Mouse (Mus musculus): ENCODE results near the gene Celf5. TPM values are rescaled to one million over a fixed set of nuclear protein-coding genes. Genes with fewer than 3 reads are reported as not detected.
A peak's percentile ranks its signal among the peaks of the same experiment; 100 is the strongest.

The Celf5 gene
- polyA plus RNA-seq, 1 experiment, result 3.3 TPM

- Histone ChIP-seq H3K4me3 (ENCODE audit: low read depth, low read length) (peak overlapping the region; percentile 59), H3K27me3 (ENCODE audit: control insufficient read depth, insufficient read depth, low read length) (peaks cover 8% of the 10 kb centered on the region), H3K27ac (ENCODE audit: insufficient read depth, low read depth, low read length) (peak overlapping the region; percentile 94), H3K36me3 (ENCODE audit: control insufficient read depth, insufficient read depth, low read length) (no peaks in the 10 kb centered on the region), H3K4me1 (ENCODE audit: control insufficient read depth, insufficient read depth, insufficient read length, low read length) (peaks cover 57% of the 10 kb centered on the region)
- WGBS, result 3% methylated on average over 33 of the region's 33 CpGs
- TF ChIP-seq CTCF (IDR thresholded peaks at IDR 0.05; ENCODE audit: extremely low read depth, insufficient read length, insufficient replicate concordance, low read depth, low read length), result no peak
- TF ChIP-seq POLR2A (IDR thresholded peaks at IDR 0.05; ENCODE audit: low read depth, low read length), result no peak
Observed at GRCm38 (mm10) chr10:81464405-81465264, 17.9 kb downstream of the Celf5 start.

GRCm38 (mm10) chr10:81463531-81463930 is 19.0 kb downstream of the Celf5 start:
- TF ChIP-seq CTCF (IDR thresholded peaks at IDR 0.05; ENCODE audit: extremely low read depth, insufficient read length, insufficient replicate concordance, low read depth, low read length) (no peak), POLR2A (IDR thresholded peaks at IDR 0.05; ENCODE audit: low read depth, low read length) (no peak)
- Histone ChIP-seq H3K27ac (ENCODE audit: insufficient read depth, low read depth, low read length) (no peak overlapping the region), H3K4me1 (ENCODE audit: control insufficient read depth, insufficient read depth, insufficient read length, low read length) (peaks cover 53% of the 10 kb centered on the region), H3K36me3 (ENCODE audit: control insufficient read depth, insufficient read depth, low read length) (no peaks in the 10 kb centered on the region), H3K27me3 (ENCODE audit: control insufficient read depth, insufficient read depth, low read length) (peaks cover 8% of the 10 kb centered on the region), H3K4me3 (ENCODE audit: low read depth, low read length) (peak overlapping the region; percentile 59)
- WGBS, result 44% methylated on average over 4 of the region's 4 CpGs

GRCm38 (mm10) chr10:81462917-81463316 is 19.6 kb downstream of the Celf5 start:
- Histone ChIP-seq H3K27me3 (ENCODE audit: control insufficient read depth, insufficient read depth, low read length) (peaks cover 8% of the 10 kb centered on the region), H3K4me3 (ENCODE audit: low read depth, low read length) (no peak overlapping the region), H3K36me3 (ENCODE audit: control insufficient read depth, insufficient read depth, low read length) (no peaks in the 10 kb centered on the region), H3K27ac (ENCODE audit: insufficient read depth, low read depth, low read length) (no peak overlapping the region), H3K4me1 (ENCODE audit: control insufficient read depth, insufficient read depth, insufficient read length, low read length) (peaks cover 47% of the 10 kb centered on the region)
- no peak for TF ChIP-seq POLR2A (IDR thresholded peaks at IDR 0.05; ENCODE audit: low read depth, low read length)
- no peak for TF ChIP-seq CTCF (IDR thresholded peaks at IDR 0.05; ENCODE audit: extremely low read depth, insufficient read length, insufficient replicate concordance, low read depth, low read length)
- 73% methylated on average over 7 of the region's 7 CpGs for WGBS

DNA sequence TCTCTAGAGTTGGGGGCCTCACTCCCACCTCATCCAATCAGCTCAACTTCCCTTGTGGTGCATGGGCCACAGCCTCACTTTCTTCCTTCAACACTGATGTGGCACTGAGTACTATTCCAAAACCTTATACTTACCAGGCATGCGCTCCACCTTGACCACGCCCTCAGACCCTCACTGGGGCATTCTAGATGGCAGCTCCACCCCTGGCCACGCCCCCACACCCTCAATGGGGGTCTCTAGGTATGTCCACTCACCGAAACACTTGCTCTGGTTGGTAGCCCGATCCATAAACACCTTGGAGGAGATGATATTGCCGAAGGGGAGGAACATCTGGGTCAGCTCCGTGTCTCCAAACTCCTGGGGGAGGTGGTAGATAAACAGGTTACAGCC is 20.1 kb downstream of the Celf5 start:
- no peaks in the 10 kb centered on the region for H3K36me3 ChIP-seq (ENCODE audit: control insufficient read depth, insufficient read depth, low read length)
- peaks cover 42% of the 10 kb centered on the region for H3K4me1 ChIP-seq (ENCODE audit: control insufficient read depth, insufficient read depth, insufficient read length, low read length)
- no peak for TF ChIP-seq CTCF (IDR thresholded peaks at IDR 0.05; ENCODE audit: extremely low read depth, insufficient read length, insufficient replicate concordance, low read depth, low read length)
- TF ChIP-seq POLR2A (IDR thresholded peaks at IDR 0.05; ENCODE audit: low read depth, low read length), result no peak
- WGBS, result 38% methylated on average over 7 of the region's 7 CpGs
- peak overlapping the region; percentile 50 for H3K4me3 ChIP-seq (ENCODE audit: low read depth, low read length)
- H3K27me3 ChIP-seq (ENCODE audit: control insufficient read depth, insufficient read depth, low read length), result peaks cover 8% of the 10 kb centered on the region
- no peak overlapping the region for H3K27ac ChIP-seq (ENCODE audit: insufficient read depth, low read depth, low read length)

DNA sequence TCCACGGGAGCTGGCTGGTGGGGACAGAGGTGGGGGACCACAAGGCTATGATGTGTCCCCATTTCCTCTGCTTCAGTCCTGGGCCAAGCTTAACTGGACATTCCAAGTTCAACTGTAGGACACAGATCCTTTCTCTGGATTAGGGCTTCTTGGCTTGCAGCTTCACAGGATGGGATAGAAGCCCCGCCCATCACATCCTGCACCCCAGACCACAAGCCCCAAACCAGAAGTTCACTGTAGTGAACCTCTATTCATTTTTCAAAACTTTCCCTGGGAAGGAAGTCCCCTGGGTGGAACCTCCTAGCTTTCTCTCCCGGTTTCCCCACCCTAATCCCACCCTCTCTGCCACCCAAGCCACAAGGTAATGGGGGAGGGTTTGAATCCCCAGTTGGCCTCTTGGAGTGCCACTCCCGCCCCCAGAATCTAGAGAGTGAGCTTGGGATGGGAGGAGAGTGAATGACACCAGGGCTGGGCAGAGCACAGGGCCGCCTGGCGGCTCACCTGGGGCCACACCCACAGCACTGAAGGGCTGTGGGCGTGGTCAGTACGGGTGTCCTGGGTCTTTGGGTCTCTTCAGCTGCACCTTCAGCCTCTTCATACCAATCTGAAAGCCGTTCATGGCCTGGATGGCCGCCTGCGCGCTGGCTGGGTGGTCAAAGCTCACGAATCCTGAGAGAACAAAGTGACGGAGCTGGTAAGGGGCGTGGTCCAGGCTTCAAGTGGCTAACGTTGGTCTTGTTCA is 20.7 kb downstream of the Celf5 start:
- Histone ChIP-seq H3K27me3 (ENCODE audit: control insufficient read depth, insufficient read depth, low read length) (peaks cover 8% of the 10 kb centered on the region), H3K4me3 (ENCODE audit: low read depth, low read length) (peak overlapping the region; percentile 50), H3K4me1 (ENCODE audit: control insufficient read depth, insufficient read depth, insufficient read length, low read length) (peaks cover 39% of the 10 kb centered on the region), H3K27ac (ENCODE audit: insufficient read depth, low read depth, low read length) (no peak overlapping the region), H3K36me3 (ENCODE audit: control insufficient read depth, insufficient read depth, low read length) (no peaks in the 10 kb centered on the region)
- no peak for TF ChIP-seq CTCF (IDR thresholded peaks at IDR 0.05; ENCODE audit: extremely low read depth, insufficient read length, insufficient replicate concordance, low read depth, low read length)
- no peak for TF ChIP-seq POLR2A (IDR thresholded peaks at IDR 0.05; ENCODE audit: low read depth, low read length)
- WGBS, result 6% methylated on average over 16 of the region's 16 CpGs

DNA sequence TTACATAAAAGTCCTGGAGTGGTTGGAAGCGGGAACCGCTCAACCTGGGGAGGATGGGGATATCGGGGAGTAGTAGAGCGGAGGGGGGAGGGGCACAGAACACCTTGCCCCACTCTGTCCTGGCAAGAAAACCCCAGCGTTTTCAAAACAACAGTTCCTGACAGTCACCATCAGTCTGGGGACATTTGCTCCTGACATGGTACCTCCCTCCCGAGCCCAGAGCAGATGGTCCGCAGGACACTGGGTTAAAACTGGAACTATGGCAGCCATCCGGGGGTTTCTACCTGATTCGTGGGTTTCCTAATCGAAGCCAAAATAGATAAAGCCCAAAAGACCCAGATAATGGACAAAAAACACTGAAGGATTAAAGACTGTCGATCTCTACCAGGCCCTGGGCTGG is 21.6 kb downstream of the Celf5 start:
- Histone ChIP-seq H3K27me3 (ENCODE audit: control insufficient read depth, insufficient read depth, low read length) (peaks cover 8% of the 10 kb centered on the region), H3K4me3 (ENCODE audit: low read depth, low read length) (no peak overlapping the region), H3K27ac (ENCODE audit: insufficient read depth, low read depth, low read length) (no peak overlapping the region), H3K36me3 (ENCODE audit: control insufficient read depth, insufficient read depth, low read length) (no peaks in the 10 kb centered on the region), H3K4me1 (ENCODE audit: control insufficient read depth, insufficient read depth, insufficient read length, low read length) (peaks cover 30% of the 10 kb centered on the region)
- TF ChIP-seq CTCF (IDR thresholded peaks at IDR 0.05; ENCODE audit: extremely low read depth, insufficient read length, insufficient replicate concordance, low read depth, low read length) (no peak), POLR2A (IDR thresholded peaks at IDR 0.05; ENCODE audit: low read depth, low read length) (no peak)
- 54% methylated on average over 11 of the region's 11 CpGs for WGBS

- H3K27me3 ChIP-seq (ENCODE audit: control insufficient read depth, insufficient read depth, low read length), result peaks cover 10% of the 10 kb centered on the region
Observed at GRCm38 (mm10) chr10:81460471-81460870, 22.0 kb downstream of the Celf5 start.

More at GRCm38 (mm10) chr10:81460471-81460870, 22.0 kb downstream of the Celf5 start:
- 45% methylated on average over 20 of the region's 20 CpGs for WGBS
- Histone ChIP-seq H3K4me1 (ENCODE audit: control insufficient read depth, insufficient read depth, insufficient read length, low read length) (peaks cover 26% of the 10 kb centered on the region), H3K4me3 (ENCODE audit: low read depth, low read length) (no peak overlapping the region), H3K27ac (ENCODE audit: insufficient read depth, low read depth, low read length) (no peak overlapping the region), H3K36me3 (ENCODE audit: control insufficient read depth, insufficient read depth, low read length) (no peaks in the 10 kb centered on the region)
- TF ChIP-seq CTCF (IDR thresholded peaks at IDR 0.05; ENCODE audit: extremely low read depth, insufficient read length, insufficient replicate concordance, low read depth, low read length), result no peak
- no peak for TF ChIP-seq POLR2A (IDR thresholded peaks at IDR 0.05; ENCODE audit: low read depth, low read length)

Measured in small intestine, adult 2 months (tissue).